Mouse (Mus musculus): ENCODE measurements at regions not wholly inside any gene's neighbourhood (a gene's known extent, or its start where the extent isn't known, plus 50 kb on each side); places are given as distances from the start of the nearest gene placed in this dataset.
A peak's percentile ranks its signal among the peaks of the same experiment; 100 is the strongest.

DNA sequence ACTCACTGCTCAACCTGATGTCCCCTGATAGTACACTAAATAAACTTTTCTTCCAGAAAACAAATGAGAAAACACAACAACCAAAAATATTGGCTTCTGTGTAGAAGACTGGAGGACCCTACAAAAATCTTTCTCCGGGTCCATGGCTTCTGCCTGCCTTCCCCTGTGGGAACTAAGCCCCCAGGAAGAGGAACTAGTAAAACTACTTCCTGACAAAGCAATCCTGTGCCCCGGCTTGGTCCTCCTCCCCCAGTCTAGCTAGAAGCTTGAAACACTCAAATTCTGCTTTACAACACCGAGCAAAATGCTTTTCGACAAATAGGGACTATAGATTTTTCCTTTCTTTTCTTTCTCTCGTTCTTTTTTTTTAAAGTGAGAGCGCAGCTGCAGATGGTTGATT lies 51.3 kb upstream of the Mki67 start:
- DNase-seq (ENCODE audit: low read depth), result no peak

DNA sequence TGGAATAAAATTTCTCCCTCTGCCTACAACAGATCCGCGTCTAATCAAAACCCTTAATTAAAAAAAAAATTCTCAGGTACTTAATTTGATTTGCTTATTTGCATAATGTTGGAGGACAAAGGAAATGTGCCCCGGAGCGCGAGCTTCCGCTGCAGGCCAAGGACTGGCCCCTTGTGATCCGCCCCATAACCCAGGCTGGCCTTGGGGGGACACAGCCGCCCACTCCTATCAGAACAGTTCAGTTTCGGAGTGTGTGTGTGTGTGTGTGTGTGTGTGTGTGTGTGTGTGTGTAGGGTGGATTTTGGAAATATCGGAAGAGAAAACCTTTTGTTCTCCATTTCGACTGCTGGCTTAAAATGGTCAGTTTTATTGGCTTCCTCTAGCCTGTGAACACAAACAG lies 51.9 kb upstream of the Mki67 start:
- no peak for DNase-seq (ENCODE audit: low read depth)

DNA sequence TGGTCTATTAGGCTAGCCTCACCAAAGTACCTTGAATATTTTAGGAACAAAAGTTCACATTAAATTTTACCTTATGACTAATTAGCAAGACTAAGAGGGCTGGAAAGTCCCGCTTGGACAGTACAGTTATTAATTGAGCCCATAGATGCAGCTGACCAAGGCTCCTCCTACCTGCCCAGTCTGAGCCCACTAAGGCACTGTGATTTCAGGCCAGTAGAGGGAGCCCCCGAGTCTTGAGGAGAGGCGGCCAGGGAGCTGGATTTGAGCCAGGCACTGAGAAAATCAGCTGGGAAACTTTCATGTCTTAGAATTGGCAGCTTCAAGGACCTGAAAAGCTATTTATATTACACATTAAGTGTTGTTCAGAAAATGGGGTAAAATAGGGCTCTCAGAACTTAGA lies 52.4 kb upstream of the Mki67 start:
- peak; percentile 50 for DNase-seq (ENCODE audit: low read depth)

- DNase-seq (ENCODE audit: low read depth), result no peak
Measured at GRCm38 (mm10) chr7:135769082-135769673, 53.0 kb upstream of the Mki67 start.

- DNase-seq (ENCODE audit: low read depth), result no peak
Measured at GRCm38 (mm10) chr7:135770051-135770450, 53.9 kb upstream of the Mki67 start.

DNA sequence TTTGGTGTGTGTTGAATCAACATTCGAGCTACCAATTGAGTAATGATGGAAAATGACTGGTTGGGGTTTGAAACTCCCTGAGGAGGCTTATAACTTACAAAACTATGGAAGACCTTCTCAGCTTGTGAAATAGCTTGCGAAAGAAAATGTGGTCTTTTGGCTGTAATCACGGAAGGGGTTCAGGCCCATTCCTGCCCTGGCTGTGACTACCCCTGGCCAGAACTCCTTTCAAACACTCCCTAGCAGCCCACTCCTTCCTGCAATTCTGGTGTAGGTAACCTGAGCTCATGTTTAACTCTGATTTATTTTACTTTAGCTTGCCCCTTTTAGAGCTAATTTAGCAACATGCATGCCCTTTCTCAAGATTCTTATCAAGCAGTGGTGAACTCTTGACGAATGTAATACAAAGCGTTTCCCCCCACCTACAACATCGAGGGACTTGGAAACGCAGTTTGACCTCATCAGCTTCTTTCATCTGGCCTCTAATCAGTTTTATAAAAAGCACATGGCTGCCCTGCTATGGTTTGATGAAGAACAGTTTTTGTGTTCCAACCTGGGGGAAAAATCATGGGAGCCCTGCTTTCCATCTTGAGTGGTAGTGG lies 59.8 kb upstream of the Mki67 start:
- no peak for DNase-seq (ENCODE audit: low read depth)

DNA sequence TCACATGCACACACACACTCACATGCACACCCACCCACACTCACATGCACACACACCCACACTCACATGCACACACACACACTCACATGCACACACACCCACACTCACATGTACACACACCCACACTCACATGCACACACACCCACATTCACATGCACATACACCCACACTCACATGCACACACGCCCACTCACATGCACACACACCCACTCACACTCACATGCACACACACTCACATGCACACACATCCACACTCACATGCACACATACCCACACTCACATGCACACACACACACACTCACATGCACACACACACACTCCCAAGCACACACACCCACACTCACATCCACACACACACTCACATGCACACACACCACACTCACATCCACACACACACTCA lies 74.0 kb upstream of the Mki67 start:
- DNase-seq (ENCODE audit: low read depth), result no peak

DNA sequence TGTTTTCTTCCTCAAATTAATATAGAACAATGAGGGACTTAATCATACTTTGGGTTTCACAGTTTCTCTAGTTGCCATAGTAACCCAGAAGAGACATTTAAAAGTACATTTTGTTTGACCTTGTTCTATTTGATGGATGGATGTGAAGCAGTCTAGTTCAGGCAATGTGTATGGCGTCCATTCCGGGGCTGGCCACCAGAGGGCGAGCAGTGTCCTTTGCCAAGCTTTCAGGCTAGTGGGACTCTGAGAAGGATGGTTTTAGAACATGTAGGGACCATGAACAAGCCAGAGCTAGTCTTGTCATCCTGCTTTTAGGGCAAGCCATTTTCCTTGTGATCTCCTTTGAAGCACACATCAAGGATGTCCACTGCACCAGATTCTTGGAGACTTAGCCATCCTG lies 74.8 kb upstream of the Mki67 start:
- DNase-seq (ENCODE audit: low read depth), result no peak

DNA sequence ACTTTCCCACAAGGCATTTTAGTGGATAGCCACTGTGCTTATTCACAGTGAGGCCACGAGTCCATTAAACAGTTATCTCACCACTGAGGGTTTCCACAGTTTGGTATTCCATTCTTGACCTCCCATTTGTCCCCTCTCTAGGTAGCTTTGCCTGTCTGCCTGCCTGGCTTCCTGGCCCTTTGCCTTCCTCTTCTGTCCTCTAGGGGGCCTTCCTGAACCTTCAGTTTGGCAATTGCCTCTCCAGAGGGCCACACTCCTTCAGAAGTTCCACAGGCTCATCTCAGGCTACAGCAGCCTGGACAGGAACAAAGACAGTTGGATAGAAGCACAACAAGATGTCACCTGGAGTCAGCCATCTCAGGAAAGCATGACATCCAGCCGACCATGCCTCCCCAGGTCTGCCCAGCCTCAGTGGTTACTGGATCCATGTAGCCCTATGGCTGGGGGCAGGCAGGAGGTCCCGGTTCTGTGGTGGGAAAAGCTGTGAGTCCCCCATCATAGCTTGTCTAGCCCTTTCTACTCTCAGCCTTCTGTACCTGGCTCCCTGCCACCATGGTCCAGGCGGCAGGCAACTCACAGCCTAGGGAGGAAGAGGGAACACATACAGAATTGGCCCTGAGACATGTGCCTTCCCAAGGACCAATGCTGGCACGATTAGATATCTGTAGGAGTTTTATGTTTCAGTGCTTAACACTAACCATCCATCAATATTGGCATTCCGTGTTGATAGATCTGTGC lies 76.0 kb upstream of the Mki67 start:
- DNase-seq (ENCODE audit: low read depth), result no peak

- peak; percentile 46 for DNase-seq (ENCODE audit: low read depth)
Measured at GRCm38 (mm10) chr7:135792918-135793317, 76.8 kb upstream of the Mki67 start.

DNA sequence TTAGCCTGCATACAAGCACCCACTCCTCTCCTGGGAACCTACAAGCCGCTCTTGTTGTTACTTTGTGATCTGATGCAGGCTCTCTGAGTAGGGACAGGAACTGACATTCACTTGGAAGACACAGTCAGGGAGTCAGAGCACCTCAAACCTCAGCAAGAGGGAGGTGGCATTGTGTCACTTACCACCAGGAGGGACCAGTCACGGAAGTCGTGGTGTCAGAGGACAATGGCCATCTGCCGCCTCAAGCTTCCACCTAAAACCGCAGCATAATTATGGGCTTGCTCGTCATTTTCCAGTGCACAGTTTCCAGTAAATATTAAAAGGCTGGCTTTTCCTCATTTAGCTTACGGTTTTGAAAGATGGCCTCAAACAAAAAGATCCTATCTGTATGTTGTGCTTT lies 78.1 kb upstream of the Mki67 start:
- no peak for DNase-seq (ENCODE audit: low read depth)

DNA sequence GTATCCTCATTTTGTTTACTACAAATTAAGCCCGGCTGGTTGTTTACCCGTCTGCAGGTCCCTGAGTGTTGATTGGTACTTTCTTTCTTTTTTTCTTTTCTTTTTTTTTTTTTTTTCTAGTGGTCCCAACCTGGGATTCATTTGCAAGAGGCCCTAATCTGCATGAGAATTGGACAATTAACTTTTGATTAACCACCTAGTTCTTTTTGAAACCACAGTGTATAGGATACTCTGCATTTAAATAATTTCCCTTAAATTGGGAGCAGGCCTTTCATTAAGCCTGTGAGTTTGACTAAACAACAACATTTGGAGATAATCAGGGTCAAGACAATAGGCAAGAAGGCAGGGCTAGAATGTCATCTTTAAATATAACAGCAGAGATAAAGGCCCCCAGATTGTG lies 78.5 kb upstream of the Mki67 start:
- no peak for DNase-seq (ENCODE audit: low read depth)

DNA sequence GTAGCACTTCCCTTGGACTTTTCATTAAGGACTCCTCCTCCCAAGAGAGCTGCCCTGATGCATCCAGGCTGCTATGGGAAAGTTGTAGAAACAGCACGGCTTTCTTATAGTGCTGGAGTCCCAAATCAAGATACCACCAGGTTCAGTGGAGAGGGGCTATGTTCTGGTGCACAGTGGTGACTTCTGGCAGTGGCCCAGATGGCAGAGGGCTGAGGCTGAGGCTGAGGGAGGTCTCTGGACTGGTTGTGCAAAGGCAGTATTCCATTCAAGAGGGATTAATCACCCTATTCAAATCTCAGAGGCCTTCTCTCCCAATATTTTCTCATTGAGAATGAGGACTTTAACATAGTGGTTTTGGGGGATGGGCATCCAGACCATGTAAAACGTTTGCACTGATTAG lies 82.3 kb upstream of the Mki67 start:
- no peak for DNase-seq (ENCODE audit: low read depth)

DNA sequence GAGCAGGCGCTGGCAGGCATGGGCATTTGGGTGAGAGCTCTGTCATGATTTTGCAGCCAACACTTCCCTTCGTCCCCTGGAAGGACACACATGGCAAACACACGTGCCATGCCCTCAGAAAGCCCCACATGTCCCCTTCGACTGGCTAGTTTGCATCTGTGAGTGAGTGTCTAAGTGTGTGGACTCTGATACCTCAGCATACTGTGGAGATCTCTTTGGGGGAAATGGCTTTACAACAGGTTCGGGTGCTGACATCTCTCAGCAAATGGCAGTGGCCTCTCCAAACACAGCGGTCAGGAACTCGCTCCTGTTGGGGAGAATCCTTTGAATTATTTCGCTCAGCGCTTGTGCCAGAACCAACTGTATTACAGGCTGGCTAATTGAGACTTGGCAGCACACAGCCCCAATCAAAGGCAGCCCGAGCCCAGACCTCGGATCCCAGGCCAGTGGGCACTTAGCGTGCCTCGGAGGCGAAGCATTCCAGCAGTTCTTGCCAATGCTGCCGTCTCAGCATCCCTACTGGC lies 86.5 kb upstream of the Mki67 start:
- DNase-seq (ENCODE audit: low read depth), result no peak

DNA sequence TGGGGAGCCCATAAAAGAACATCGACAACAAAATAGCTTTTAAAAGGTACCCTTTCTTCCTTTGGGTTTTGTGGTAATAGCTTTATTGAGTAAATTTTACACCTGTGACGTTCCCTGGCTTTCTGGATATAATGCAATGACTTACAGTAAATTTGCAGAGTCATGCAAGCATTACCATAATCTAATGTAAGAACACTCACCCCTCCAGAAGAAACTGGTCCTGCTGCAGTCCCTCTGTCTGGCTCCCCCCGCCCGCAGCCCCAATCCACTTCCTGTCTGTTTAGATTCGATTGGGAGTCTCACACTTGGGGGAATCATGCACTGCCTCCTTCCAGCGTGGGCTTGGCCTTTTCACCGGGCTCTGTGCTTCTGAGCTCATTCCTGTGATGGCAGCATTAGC lies 88.6 kb upstream of the Mki67 start:
- DNase-seq (ENCODE audit: low read depth), result no peak

GRCm38 (mm10) chr7:135806139-135806538 lies 90.0 kb upstream of the Mki67 start:
- no peak for DNase-seq (ENCODE audit: low read depth)

DNA sequence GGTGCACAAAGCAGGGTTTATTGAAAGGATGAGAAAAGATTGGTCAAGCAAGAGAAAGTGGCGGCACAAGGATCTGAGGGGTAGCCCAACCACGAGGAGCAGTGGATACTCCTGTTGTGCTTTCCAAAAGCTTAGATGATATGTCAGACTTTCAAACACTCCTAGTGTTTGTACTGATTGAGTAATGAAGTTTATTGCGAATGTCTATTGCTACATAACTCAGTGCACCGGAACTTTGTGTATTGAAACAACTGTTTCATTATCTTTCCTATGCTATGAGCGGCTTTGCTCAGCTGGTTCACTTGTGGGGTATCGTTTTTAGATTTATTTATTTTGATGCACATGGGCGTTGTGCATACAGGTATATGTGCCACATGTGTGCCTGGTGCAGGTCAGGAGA lies 90.5 kb upstream of the Mki67 start:
- DNase-seq (ENCODE audit: low read depth), result no peak

DNA sequence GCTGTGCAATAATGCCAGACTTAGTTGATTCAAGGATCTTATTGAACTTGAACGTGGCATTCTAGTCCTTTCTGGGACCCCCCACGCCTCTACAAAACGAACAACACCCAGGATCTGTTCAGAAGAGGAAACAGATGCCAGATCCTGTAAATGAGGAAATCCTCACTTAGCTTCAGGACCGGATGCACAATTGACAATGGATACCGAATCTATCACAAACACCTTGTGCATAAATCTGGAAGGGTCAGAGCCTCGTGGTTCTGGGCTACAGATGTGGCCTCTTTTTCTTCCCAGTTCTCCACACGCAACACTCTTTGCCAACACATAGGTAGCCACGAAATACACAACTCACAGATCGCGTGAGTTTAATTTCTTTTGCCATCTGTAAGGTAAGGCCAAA lies 93.0 kb upstream of the Mki67 start:
- DNase-seq (ENCODE audit: low read depth), result no peak

DNA sequence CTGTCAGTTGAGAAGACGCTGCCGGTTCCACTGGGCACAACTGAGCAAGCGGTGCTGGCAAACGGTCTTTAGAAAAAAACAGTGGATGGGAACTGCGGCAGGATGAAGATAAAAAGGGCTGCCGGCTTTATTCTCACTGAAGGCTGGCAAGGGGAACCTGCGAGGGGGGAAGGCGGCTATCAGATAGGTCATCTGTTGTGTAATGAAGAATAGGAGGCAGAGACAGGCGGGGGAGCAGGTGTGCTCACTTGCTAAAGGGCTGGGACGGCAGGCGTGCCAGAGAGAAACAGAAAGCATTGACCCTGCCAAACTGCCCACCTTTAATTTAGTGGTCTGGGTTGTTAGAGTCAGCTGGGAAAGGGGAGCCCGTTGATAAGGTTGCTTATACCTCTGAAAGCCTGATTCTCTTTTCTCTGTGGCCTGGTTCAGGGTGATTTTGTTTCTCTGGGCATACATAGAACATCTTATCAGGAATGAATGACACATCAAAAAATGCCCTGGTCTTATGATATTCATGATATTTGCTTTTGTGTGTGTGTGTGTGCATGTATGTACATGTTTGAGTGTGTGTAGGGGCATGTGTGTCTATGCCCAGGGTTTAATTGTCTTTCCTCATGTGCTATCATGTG lies 93.7 kb upstream of the Mki67 start:
- no peak for DNase-seq (ENCODE audit: low read depth)

- DNase-seq (ENCODE audit: low read depth), result no peak
Measured at GRCm38 (mm10) chr7:135810971-135811370, 94.8 kb upstream of the Mki67 start.

DNA sequence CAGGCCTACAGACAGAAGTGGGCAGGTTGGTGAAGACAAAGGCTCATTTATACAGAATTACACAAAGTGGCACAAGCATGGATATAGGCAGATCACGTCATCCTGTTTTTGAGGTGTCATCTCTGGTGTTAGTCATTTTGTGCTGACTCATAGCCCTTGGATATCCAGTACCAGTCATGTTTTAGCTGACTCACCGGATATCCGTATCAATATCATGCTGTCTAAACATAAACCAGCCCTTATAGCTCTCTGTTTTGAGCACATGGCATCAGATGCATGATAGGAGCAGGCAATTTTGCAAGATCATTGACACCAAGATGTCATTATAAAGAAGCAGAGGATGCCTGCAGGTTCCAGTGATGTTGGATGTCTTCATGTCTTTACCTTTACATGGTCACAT lies 97.5 kb upstream of the Mki67 start:
- no peak for DNase-seq (ENCODE audit: low read depth)

GRCm38 (mm10) chr7:135816191-135816590 lies 100.0 kb upstream of the Mki67 start:
- DNase-seq (ENCODE audit: low read depth), result peak; percentile 67

DNA sequence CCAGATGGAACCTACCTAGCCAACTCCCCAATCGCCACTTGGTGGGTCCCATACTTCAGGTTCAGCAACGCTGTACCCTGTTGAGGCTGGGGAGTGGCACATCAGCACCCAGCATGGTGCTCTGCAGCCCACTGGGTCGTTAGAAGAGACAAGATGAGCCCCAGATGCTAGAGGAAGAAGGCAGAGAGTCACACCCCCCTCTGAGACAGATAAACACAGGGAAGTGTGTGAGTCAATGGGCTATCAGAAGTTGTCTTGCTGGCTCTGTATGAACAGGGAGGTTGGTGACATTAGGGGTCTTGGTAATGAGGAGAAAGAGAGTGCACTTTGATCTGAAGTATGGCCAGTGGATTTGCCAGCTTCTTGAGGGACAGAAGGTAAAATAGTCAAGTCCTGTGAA lies 101.7 kb upstream of the Mki67 start:
- DNase-seq (ENCODE audit: low read depth), result no peak

Data from c-Kit-positive CD71-positive TER-119-negative erythroid progenitor cells, embryonic 14.5 days (primary cell).